Mouse (Mus musculus) embryonic fibroblast, embryonic 13.5 days (primary cell): ENCODE results near the gene Iglon5.

Experiments
- CTCF ChIP-seq: IDR thresholded peaks from 2 replicates; pipeline ENCODE4 v1.5.1; 2011; ENCODE audit warnings: mild to moderate bottlenecking, control low read depth, low read length, moderate library complexity, borderline replicate concordance; ENCODE audit not compliant: insufficient read depth
- POLR2A ChIP-seq: IDR thresholded peaks from 2 replicates; pipeline ENCODE4 v1.6.1; 2011; ENCODE audit warnings: low read depth, mild to moderate bottlenecking, control low read depth, low read length, moderate library complexity

DNA sequence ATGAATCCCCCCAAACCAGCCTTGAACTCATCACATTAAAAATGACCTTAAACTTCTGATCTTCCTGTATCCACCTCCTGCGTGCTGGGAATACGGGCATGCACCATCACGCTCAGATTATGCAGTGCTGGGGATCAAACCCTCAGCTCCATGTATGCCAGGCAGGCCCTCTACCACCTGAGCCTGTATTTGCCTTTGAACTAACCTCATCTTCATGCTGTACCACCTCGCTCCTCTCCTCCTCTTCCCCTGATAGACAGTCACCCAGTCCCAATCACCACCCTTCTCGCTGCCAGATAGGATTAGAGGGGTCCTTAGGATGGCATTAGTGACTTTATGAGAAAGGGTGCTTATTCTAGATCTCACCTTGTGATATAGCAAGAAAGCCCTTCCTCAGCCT, 25.2 kb upstream of the Iglon5 start:
- TF ChIP-seq CTCF = no peak
- no peak for TF ChIP-seq POLR2A
